Mouse (Mus musculus) liver, postnatal 0 days (tissue): ENCODE results near the gene Amz1.

Source experiments
- CTCF ChIP-seq: sonication (generic); IDR thresholded peaks from 2 replicates; pipeline ENCODE4 v1.5.1; 2016; ENCODE audit warnings: antibody characterized with exemption, low read depth
- EP300 ChIP-seq: IDR thresholded peaks from 2 replicates; pipeline ENCODE4 v1.6.1; 2016; ENCODE audit warnings: antibody characterized with exemption, low read depth, mild to moderate bottlenecking

DNA sequence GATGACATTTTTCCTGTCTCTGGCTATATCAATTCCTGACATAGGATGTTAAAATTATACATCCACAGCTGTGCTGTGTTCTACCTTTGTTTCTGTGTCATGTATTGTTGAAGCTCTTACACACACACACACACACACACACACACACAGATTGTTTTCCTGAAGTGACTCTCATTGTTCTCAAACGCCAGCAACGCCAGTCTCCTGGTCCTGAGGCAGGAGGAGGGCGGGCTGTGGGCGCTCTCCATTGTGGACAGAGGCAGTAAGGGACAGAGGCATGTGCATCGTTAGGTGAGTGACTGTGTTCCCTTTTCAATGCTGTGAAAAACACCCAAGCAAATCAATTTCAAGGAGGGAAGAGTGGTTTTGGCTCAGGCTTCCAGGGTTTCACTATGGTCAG lies 29.3 kb downstream of the Amz1 start:
- TF ChIP-seq CTCF, result no peak
- TF ChIP-seq EP300, result no peak
